Mouse (Mus musculus) intestine, postnatal 0 days (tissue): Measurements from ENCODE around the gene Slfn5. TPM values are rescaled to one million over a fixed set of nuclear protein-coding genes. Genes with fewer than 3 reads are reported as not detected.

Source experiments
- ATAC-seq: fragments of 200-750 bp; cut with Nextera tagmentation; 2 replicates; pipeline ENCODE4 v1.8.0; 2017; ENCODE audit warnings: mild to moderate bottlenecking, moderate TSS enrichment, moderate library complexity
- H3K27ac ChIP-seq: fragments of 300-500 bp; sonication (generic); 2 replicates; pipeline ENCODE4 v1.5.1; 2014; ENCODE audit warnings: mild to moderate bottlenecking, low read depth, low read length, moderate library complexity
- H3K27me3 ChIP-seq: fragments of 300-500 bp; sonication (generic); replicated peaks from 2 replicates; pipeline ENCODE4 v1.6.1; 2014; ENCODE audit warnings: low read length, mixed read lengths; ENCODE audit not compliant: control insufficient read depth, insufficient read depth
- H3K36me3 ChIP-seq: fragments of 300-500 bp; sonication (generic); 2 replicates; pipeline ENCODE4 v1.6.1; 2014; ENCODE audit warnings: mild to moderate bottlenecking, moderate library complexity; ENCODE audit not compliant: control insufficient read depth, insufficient read depth
- H3K4me1 ChIP-seq: fragments of 300-500 bp; sonication (generic); replicated peaks from 2 replicates; pipeline ENCODE4 v1.6.1; 2014; ENCODE audit warnings: antibody characterized with exemption, low read length, mixed read lengths; ENCODE audit not compliant: control insufficient read depth, insufficient read depth
- H3K4me2 ChIP-seq: fragments of 300-500 bp; sonication (generic); replicated peaks from 2 replicates; pipeline ENCODE4 v1.6.1; 2014; ENCODE audit warnings: low read depth, mild to moderate bottlenecking, moderate library complexity
- H3K4me3 ChIP-seq: fragments of 300-500 bp; sonication (generic); 2 replicates; pipeline ENCODE4 v1.5.1; 2014; ENCODE audit warnings: low read depth, low read length
- H3K9ac ChIP-seq: fragments of 300-500 bp; sonication (generic); 2 replicates; pipeline ENCODE4 v1.6.1; 2014; ENCODE audit warnings: mild to moderate bottlenecking, low read depth, low read length
- H3K9me3 ChIP-seq: fragments of 300-500 bp; sonication (generic); 2 replicates; pipeline ENCODE4 v1.6.1; 2016; ENCODE audit warnings: mixed run types; ENCODE audit not compliant: control insufficient read depth
- CTCF ChIP-seq: sonication (generic); IDR thresholded peaks from 2 replicates; pipeline ENCODE4 v1.5.1; 2016; ENCODE audit warnings: low read depth, mild to moderate bottlenecking, control low read depth, antibody characterized with exemption, moderate library complexity
- WGBS: fragments of 180-500 bp; shearing (Covaris S2); extraction: QIAGEN DNeasy Blood & Tissue Kit; methylation state at CpG from one replicate; pipeline ENCODE4 v1.1.7; 2014; 5-methylcytosine and 5-hydroxymethylcytosine counted together
- polyA plus RNA-seq: library from polyadenylated mRNA; unstranded; fragments of >200 nt; fragmentation: Nextera tagmentation; extraction: Ambion mirVana; gene quantifications from 2 replicates; pipeline ENCODE4 v1.2.1, GENCODE M21; 2015

Gene Slfn5
- 3.7 and 3.9 TPM in 2 replicates for polyA plus RNA-seq

- Histone ChIP-seq H3K36me3 (no peaks in the 10 kb centered on the region), H3K4me1 (no peaks in the 10 kb centered on the region), H3K4me3 (peak within 1 kb of the TSS; percentile 22; the same call in 1 of the 2 replicates), H3K9me3 (no peaks in the 10 kb centered on the region), H3K27ac (peak within 1 kb of the TSS; percentile 11; the same call in 1 of the 2 replicates), H3K4me2 (peak within 1 kb of the TSS; percentile 46), H3K27me3 (peaks cover 33% of the 10 kb centered on the region), H3K9ac (peak within 1 kb of the TSS; percentile 5; the same call in 1 of the 2 replicates)
- no peak for ATAC-seq
- 12% methylated on average over 10 of the region's 10 CpGs for WGBS
- no peak for TF ChIP-seq CTCF
These were observed at the start of gene Slfn5 for GRCm38 (mm10) chr11:82950736-82951481. Gene Slfn5 (plus strand): TSS chr11:82951349.

- Histone ChIP-seq H3K36me3 (peaks cover 51% of the 10 kb centered on the region), H3K9me3 (no peaks in the 10 kb centered on the region), H3K27ac (no peak overlapping the region), H3K4me3 (no peak overlapping the region), H3K27me3 (no peaks in the 10 kb centered on the region), H3K4me1 (no peaks in the 10 kb centered on the region), H3K9ac (no peak overlapping the region), H3K4me2 (no peak overlapping the region)
- 92% methylated on average over 20 of the region's 20 CpGs for WGBS
- TF ChIP-seq CTCF: no peak
- ATAC-seq: no peak
These were observed 49.4 kb upstream of the Slfn5 start for GRCm38 (mm10) chr11:82901606-82902310.

- no peaks in the 10 kb centered on the region for H3K4me1 ChIP-seq
- H3K27ac ChIP-seq: no peak overlapping the region
- 60% methylated on average over 8 of the region's 8 CpGs for WGBS
- no peak overlapping the region for H3K4me2 ChIP-seq
- H3K36me3 ChIP-seq: peaks cover 51% of the 10 kb centered on the region
- no peaks in the 10 kb centered on the region for H3K27me3 ChIP-seq
- no peak overlapping the region for H3K9ac ChIP-seq
- ATAC-seq: no peak
- H3K9me3 ChIP-seq: no peaks in the 10 kb centered on the region
- TF ChIP-seq CTCF: no peak
- H3K4me3 ChIP-seq: no peak overlapping the region
These were observed 46.2 kb upstream of the Slfn5 start for GRCm38 (mm10) chr11:82904952-82905351.

DNA sequence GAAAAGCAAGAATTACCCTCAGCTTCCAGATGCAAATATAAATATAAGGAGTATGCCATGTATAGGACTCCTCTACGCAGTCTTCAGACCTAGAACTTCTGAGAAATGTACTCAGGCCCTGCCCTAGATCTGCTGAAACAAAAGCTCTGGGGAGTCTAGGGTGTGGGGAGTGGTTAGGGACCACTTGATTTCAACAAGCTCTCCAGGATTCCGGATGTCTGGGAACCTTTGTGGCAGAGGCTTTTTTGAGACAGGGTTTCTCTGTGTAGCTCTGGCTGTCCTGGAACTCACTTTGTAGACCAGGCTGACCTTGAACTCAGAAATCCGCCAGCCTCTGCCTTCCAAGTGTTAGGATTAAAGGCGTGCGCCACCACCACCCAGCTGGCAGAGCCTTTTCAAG is 45.3 kb upstream of the Slfn5 start:
- Histone ChIP-seq H3K27me3 (no peaks in the 10 kb centered on the region), H3K27ac (no peak overlapping the region), H3K4me1 (no peaks in the 10 kb centered on the region), H3K9ac (no peak overlapping the region), H3K36me3 (peaks cover 43% of the 10 kb centered on the region), H3K9me3 (no peaks in the 10 kb centered on the region), H3K4me2 (no peak overlapping the region), H3K4me3 (no peak overlapping the region)
- WGBS: 93% methylated on average over 5 of the region's 5 CpGs
- TF ChIP-seq CTCF: no peak
- no peak for ATAC-seq

GRCm38 (mm10) chr11:82907651-82908607 is 43.2 kb upstream of the Slfn5 start, which contains the start of gene Nle1:
Gene Nle1 (minus strand): TSS chr11:82908411.
- H3K4me1 ChIP-seq: no peaks in the 10 kb centered on the region
- 1% methylated on average over 73 of the region's 73 CpGs for WGBS
- TF ChIP-seq CTCF: peak; percentile 97
- peak within 1 kb of the TSS; percentile 57 for H3K9ac ChIP-seq
- no peaks in the 10 kb centered on the region for H3K9me3 ChIP-seq
- peak; percentile 86 for ATAC-seq
- H3K27ac ChIP-seq: no peak within 1 kb of the TSS
- H3K36me3 ChIP-seq: peaks cover 23% of the 10 kb centered on the region
- no peaks in the 10 kb centered on the region for H3K27me3 ChIP-seq
- peak within 1 kb of the TSS; percentile 83 for H3K4me2 ChIP-seq
- H3K4me3 ChIP-seq: peak within 1 kb of the TSS; percentile 68
